Mouse (Mus musculus): ENCODE measurements at regions not wholly inside any gene's neighbourhood (a gene's known extent, or its start where the extent isn't known, plus 50 kb on each side); places are given as distances from the start of the nearest gene placed in this dataset.

DNA sequence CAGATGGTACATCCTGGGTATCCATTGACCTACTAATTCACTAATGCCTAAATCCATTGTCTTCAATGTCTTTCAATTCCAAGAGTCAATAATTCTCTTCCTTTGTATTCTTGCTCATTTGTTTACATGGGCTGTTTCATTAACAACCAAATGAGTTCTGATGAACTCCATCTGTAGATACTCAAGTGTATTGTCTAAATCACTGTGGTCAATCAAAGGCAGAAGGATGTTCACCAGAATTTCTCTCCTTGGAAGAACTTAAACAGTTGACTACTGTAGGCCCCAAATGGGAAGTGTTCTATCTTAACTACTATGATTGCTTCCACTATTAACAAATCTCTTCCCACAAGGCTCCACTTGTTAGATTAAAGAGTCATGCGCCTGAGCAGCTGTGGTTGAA lies 236.9 kb upstream of the Marcks start:
- 91% methylated on average over 1 of the region's 1 CpGs for WGBS
- TF ChIP-seq CTCF (IDR thresholded peaks at IDR 0.05) (no peak), EP300 (IDR thresholded peaks at IDR 0.05; ENCODE audit: insufficient read depth, low read depth, low read length) (no peak), POLR2A (IDR thresholded peaks at IDR 0.05; ENCODE audit: insufficient read depth, low read depth, low read length) (no peak)

DNA sequence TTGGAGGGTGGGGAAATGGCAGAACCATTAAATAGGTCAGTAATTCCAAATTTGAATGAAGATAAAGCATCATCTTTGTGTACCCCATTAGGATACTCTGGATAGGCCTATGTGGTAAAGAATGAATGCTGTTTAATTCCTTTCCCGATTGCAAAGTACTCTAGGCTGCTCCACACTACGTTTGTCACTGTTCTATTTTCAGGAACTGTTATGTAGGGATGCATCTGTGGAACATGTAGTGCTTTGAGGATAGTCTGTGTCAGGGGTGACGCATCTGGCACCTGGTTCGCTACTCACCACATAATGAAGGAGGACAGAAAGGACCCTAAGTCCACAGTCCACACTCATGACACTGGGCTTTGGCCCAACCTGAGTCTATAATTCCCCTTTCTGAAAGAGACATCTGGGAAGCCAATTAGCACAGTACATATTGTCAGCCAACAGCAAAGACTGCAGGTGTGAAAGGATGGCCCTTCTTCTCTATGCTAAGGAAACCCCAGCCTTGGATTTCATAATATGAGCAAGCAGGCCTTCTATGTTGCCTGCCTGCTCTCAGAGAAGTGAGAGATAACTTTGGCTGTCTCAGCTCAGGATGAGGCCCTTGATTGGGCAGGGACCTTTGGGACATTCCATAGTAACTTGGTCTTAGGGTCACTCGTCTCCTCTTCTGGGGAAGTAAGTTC lies 230.4 kb upstream of the Marcks start:
- no peak for DNase-seq
- TF ChIP-seq CTCF (IDR thresholded peaks at IDR 0.05) (no peak), EP300 (IDR thresholded peaks at IDR 0.05; ENCODE audit: insufficient read depth, low read depth, low read length) (no peak), POLR2A (IDR thresholded peaks at IDR 0.05; ENCODE audit: insufficient read depth, low read depth, low read length) (no peak)
- 71% methylated on average over 5 of the region's 5 CpGs for WGBS
- no peak overlapping the region for H3K9ac ChIP-seq (ENCODE audit: low read depth, low read length)
- no peak overlapping the region for H3K27ac ChIP-seq
- no peak overlapping the region for H3K4me3 ChIP-seq
- no peaks in the 10 kb centered on the region for H3K36me3 ChIP-seq (ENCODE audit: control insufficient read depth, insufficient read depth, low read length)
- H3K79me2 ChIP-seq (replicated peaks; ENCODE audit: control insufficient read depth, insufficient read depth, low read length): no peaks in the 10 kb centered on the region
- intact Hi-C loops (cut with DNase I): no loop called here
- peaks cover 3% of the 10 kb centered on the region; the same call in 1 of the 2 replicates for H3K4me1 ChIP-seq (ENCODE audit: control insufficient read depth, insufficient read depth, low read length)
- H3K27me3 ChIP-seq (ENCODE audit: control insufficient read depth, insufficient read depth, low read length): no peaks in the 10 kb centered on the region

More for the DNA sequence above, 236.9 kb upstream of the Marcks start:
- no peaks in the 10 kb centered on the region for H3K27me3 ChIP-seq (ENCODE audit: control insufficient read depth, insufficient read depth, low read length)
- H3K4me3 ChIP-seq: no peak overlapping the region
- no peak overlapping the region for H3K27ac ChIP-seq
- peaks cover 2% of the 10 kb centered on the region for H3K4me1 ChIP-seq (ENCODE audit: control insufficient read depth, insufficient read depth, low read length)
- H3K36me3 ChIP-seq (ENCODE audit: control insufficient read depth, insufficient read depth, low read length): no peaks in the 10 kb centered on the region
- intact Hi-C loops (cut with DNase I): no loop called here
- DNase-seq: no peak
- H3K9ac ChIP-seq (ENCODE audit: low read depth, low read length): no peak overlapping the region
- H3K79me2 ChIP-seq (replicated peaks; ENCODE audit: control insufficient read depth, insufficient read depth, low read length): no peaks in the 10 kb centered on the region

DNA sequence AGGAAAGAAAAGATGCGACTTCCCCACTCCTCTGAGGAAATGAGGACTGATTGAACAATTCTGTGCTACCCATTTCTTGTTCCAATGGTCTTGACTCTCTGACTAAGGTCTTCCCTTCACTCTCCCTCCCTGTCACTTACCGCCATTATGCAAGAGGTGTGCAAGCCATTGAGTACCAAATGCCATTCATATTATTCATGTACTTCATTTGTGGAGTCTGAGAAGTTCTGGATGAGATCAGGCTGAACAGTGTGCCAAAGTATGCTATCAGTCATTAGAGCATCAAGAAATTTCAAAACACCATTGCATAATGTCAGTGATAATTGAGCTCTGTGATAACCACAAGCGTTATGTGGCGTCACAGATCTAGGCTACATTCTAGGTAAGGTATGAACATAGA lies 229.1 kb upstream of the Marcks start:
- intact Hi-C loops (cut with DNase I): no loop called here
- Histone ChIP-seq H3K4me3 (no peak overlapping the region), H3K9ac (ENCODE audit: low read depth, low read length) (no peak overlapping the region), H3K27me3 (ENCODE audit: control insufficient read depth, insufficient read depth, low read length) (no peaks in the 10 kb centered on the region), H3K79me2 (replicated peaks; ENCODE audit: control insufficient read depth, insufficient read depth, low read length) (no peaks in the 10 kb centered on the region), H3K27ac (no peak overlapping the region), H3K4me1 (ENCODE audit: control insufficient read depth, insufficient read depth, low read length) (peaks cover 3% of the 10 kb centered on the region; the same call in 1 of the 2 replicates), H3K36me3 (ENCODE audit: control insufficient read depth, insufficient read depth, low read length) (no peaks in the 10 kb centered on the region)
- WGBS: 87% methylated on average over 4 of the region's 4 CpGs
- TF ChIP-seq EP300 (IDR thresholded peaks at IDR 0.05; ENCODE audit: insufficient read depth, low read depth, low read length) (no peak), POLR2A (IDR thresholded peaks at IDR 0.05; ENCODE audit: insufficient read depth, low read depth, low read length) (no peak), CTCF (IDR thresholded peaks at IDR 0.05) (no peak)
- DNase-seq: no peak

DNA sequence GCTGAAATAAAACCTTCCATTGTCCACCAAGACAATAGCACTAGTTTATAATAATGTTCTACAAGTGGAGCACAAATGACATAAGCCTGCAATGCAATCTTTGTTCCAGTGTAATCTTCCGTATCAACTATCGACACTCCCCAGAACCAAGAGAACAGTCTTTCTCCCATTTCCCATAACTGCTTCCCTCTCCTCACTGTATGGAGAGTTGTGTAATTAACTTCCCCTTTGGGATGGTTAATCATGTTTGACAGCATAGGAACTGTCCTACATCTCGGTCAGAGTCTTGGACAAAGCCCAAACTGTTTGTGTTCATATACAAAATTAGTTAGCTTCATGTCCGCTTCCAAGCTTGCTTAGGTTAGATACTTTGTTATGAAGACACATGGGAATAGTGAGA lies 225.8 kb upstream of the Marcks start:
- no peak overlapping the region for H3K27ac ChIP-seq
- H3K79me2 ChIP-seq (replicated peaks; ENCODE audit: control insufficient read depth, insufficient read depth, low read length): no peaks in the 10 kb centered on the region
- H3K4me1 ChIP-seq (ENCODE audit: control insufficient read depth, insufficient read depth, low read length): peaks cover 2% of the 10 kb centered on the region; the same call in 1 of the 2 replicates
- intact Hi-C loops (cut with DNase I): no loop called here
- 59% methylated on average over 4 of the region's 4 CpGs for WGBS
- H3K9ac ChIP-seq (ENCODE audit: low read depth, low read length): no peak overlapping the region
- no peaks in the 10 kb centered on the region for H3K36me3 ChIP-seq (ENCODE audit: control insufficient read depth, insufficient read depth, low read length)
- no peak for DNase-seq
- no peak overlapping the region for H3K4me3 ChIP-seq
- no peak for TF ChIP-seq CTCF (IDR thresholded peaks at IDR 0.05)
- TF ChIP-seq POLR2A (IDR thresholded peaks at IDR 0.05; ENCODE audit: insufficient read depth, low read depth, low read length): no peak
- no peak for TF ChIP-seq EP300 (IDR thresholded peaks at IDR 0.05; ENCODE audit: insufficient read depth, low read depth, low read length)
- no peaks in the 10 kb centered on the region for H3K27me3 ChIP-seq (ENCODE audit: control insufficient read depth, insufficient read depth, low read length)

DNA sequence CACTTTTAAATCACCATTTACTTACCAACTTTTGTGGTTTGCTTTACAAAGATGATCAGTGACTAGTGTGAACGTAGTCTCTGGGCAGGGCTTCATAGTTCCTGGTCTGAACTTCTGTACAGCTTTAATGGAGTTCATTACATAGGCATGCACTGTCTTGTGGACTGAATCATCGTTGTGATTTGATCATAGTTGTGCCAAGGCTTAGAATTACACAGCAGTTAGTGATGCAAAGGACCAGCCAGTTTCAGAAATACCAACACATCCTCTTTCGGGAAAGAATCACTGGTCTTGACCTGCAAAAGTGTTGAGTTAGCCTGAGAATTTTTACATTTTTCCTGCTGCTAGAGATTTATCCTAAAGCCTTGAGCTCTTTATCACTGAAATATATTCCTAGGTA lies 222.3 kb upstream of the Marcks start:
- DNase-seq: no peak
- H3K4me1 ChIP-seq (ENCODE audit: control insufficient read depth, insufficient read depth, low read length): no peaks in the 10 kb centered on the region; the same call in 1 of the 2 replicates
- intact Hi-C loops (cut with DNase I): no loop called here
- peaks cover 3% of the 10 kb centered on the region; the same call in 1 of the 2 replicates for H3K36me3 ChIP-seq (ENCODE audit: control insufficient read depth, insufficient read depth, low read length)
- no peak overlapping the region for H3K27ac ChIP-seq
- 82% methylated on average over 3 of the region's 3 CpGs for WGBS
- no peak overlapping the region for H3K9ac ChIP-seq (ENCODE audit: low read depth, low read length)
- no peaks in the 10 kb centered on the region for H3K79me2 ChIP-seq (replicated peaks; ENCODE audit: control insufficient read depth, insufficient read depth, low read length)
- no peaks in the 10 kb centered on the region for H3K27me3 ChIP-seq (ENCODE audit: control insufficient read depth, insufficient read depth, low read length)
- no peak overlapping the region for H3K4me3 ChIP-seq
- TF ChIP-seq POLR2A (IDR thresholded peaks at IDR 0.05; ENCODE audit: insufficient read depth, low read depth, low read length): no peak
- TF ChIP-seq EP300 (IDR thresholded peaks at IDR 0.05; ENCODE audit: insufficient read depth, low read depth, low read length): no peak
- TF ChIP-seq CTCF (IDR thresholded peaks at IDR 0.05): no peak

DNA sequence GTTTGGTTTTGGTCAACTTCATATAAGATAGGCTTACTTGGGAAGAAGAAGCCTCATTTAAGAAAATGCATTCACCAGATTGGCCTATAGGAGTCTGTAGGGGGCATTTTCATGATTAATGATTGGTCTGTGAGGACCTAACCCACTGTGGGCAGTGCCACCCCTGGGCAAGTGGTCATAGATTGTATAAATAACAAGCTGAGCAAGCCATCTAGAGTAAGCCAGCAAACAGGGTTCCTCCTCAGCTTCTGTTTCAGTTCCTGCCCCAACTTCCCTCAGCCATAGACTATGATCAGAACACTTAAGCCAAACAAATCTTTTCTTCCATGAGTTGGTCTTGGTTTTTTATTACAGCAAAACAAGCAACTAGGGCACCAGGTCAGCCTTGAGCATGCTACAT lies 220.2 kb upstream of the Marcks start:
- H3K9ac ChIP-seq (ENCODE audit: low read depth, low read length): no peak overlapping the region
- peak overlapping the region; percentile 57 for H3K27ac ChIP-seq
- no peak for TF ChIP-seq EP300 (IDR thresholded peaks at IDR 0.05; ENCODE audit: insufficient read depth, low read depth, low read length)
- TF ChIP-seq CTCF (IDR thresholded peaks at IDR 0.05): no peak
- TF ChIP-seq POLR2A (IDR thresholded peaks at IDR 0.05; ENCODE audit: insufficient read depth, low read depth, low read length): no peak
- H3K27me3 ChIP-seq (ENCODE audit: control insufficient read depth, insufficient read depth, low read length): no peaks in the 10 kb centered on the region
- H3K79me2 ChIP-seq (replicated peaks; ENCODE audit: control insufficient read depth, insufficient read depth, low read length): no peaks in the 10 kb centered on the region
- intact Hi-C loops (cut with DNase I): no loop called here
- peaks cover 3% of the 10 kb centered on the region; the same call in 1 of the 2 replicates for H3K36me3 ChIP-seq (ENCODE audit: control insufficient read depth, insufficient read depth, low read length)
- no peak overlapping the region for H3K4me3 ChIP-seq
- H3K4me1 ChIP-seq (ENCODE audit: control insufficient read depth, insufficient read depth, low read length): no peaks in the 10 kb centered on the region; the same call in 1 of the 2 replicates
- DNase-seq: no peak
